Mouse (Mus musculus): ENCODE measurements at regions not wholly inside any gene's neighbourhood (a gene's known extent, or its start where the extent isn't known, plus 50 kb on each side); places are given as distances from the start of the nearest gene placed in this dataset.

DNA sequence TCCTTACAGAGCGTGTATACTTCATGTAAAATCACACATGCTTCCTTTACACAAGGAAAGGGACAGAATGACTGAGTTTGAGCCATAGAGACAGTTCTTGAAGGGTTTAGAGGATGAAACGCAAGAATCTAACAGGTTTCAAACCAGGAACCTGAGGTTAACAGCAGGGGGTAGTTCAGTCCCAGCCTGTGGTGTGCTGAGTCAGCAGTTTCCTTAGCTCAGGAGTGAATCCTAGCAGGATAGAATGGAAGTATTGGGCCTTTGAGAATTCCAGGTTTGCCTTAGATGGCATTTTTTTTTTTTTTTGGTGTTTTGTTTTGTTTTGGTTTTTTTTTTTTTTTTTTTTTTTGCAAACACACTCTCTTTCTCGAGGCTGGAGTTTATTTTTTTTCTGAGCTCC, 295.5 kb downstream of the Pmp22 start:
- Histone ChIP-seq H3K9ac (ENCODE audit: low read length) (no peak overlapping the region), H3K27me3 (ENCODE audit: control insufficient read depth, insufficient read depth, low read depth, low read length) (peaks cover 2% of the 10 kb centered on the region; the same call in 1 of the 2 replicates), H3K36me3 (ENCODE audit: control insufficient read depth, insufficient read depth, low read length) (no peaks in the 10 kb centered on the region), H3K9me3 (ENCODE audit: control insufficient read depth, low read length) (no peaks in the 10 kb centered on the region), H3K27ac (ENCODE audit: low read length) (no peak overlapping the region), H3K4me2 (ENCODE audit: low read depth, low read length) (no peak overlapping the region), H3K4me3 (ENCODE audit: low read length) (no peak overlapping the region), H3K4me1 (replicated peaks; ENCODE audit: control insufficient read depth, insufficient read depth, low read length) (no peaks in the 10 kb centered on the region)
- WGBS = 61% methylated on average over 3 of the region's 3 CpGs
- no peak for ATAC-seq (ENCODE audit: low read depth)

DNA sequence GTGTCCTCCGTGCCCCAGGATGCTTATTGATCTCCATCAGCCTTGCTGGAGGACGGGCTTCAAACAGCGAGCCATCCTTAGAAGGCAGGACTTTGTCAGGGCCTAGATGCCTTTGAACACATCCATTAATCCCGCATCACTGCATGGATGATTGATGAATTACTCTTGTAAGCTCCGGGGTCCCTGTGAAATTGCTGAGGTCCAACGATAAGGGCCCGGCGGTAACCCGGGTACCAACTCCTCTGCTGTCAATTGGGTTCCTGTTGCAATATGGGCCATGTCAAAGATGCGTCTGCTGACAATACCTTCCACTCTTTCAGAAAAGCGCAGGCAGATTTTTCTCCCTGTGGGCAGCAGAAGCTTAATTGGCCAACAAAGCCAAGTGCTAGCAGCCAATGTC, 297.0 kb downstream of the Pmp22 start:
- Histone ChIP-seq H3K9me3 (ENCODE audit: control insufficient read depth, low read length) (no peaks in the 10 kb centered on the region), H3K4me3 (ENCODE audit: low read length) (no peak overlapping the region), H3K9ac (ENCODE audit: low read length) (no peak overlapping the region), H3K27ac (ENCODE audit: low read length) (no peak overlapping the region), H3K36me3 (ENCODE audit: control insufficient read depth, insufficient read depth, low read length) (no peaks in the 10 kb centered on the region), H3K4me2 (ENCODE audit: low read depth, low read length) (no peak overlapping the region), H3K27me3 (ENCODE audit: control insufficient read depth, insufficient read depth, low read depth, low read length) (peaks cover 2% of the 10 kb centered on the region; the same call in 1 of the 2 replicates), H3K4me1 (replicated peaks; ENCODE audit: control insufficient read depth, insufficient read depth, low read length) (no peaks in the 10 kb centered on the region)
- WGBS = 48% methylated on average over 11 of the region's 11 CpGs
- ATAC-seq (ENCODE audit: low read depth) = no peak

DNA sequence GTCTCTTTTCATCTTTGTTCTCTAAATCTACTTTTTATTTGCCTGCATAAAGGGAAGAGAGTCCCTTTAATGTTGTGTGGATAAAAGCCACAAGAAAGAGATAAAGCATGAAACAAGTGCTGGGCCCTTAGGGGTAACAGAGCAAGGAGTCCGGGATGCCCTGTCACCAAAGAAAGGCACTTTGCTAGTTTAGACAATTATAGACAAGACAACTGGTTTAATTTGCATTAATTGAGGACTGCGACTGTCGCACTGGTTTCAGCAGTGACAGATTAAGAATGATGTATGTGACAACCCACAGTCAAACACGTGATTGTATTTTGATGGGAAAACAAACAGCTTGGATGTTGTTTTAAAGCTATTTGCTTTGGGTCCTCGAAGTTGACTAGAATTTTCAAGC, 325.0 kb downstream of the Pmp22 start:
- no peak for ATAC-seq (ENCODE audit: low read depth)
- Histone ChIP-seq H3K36me3 (ENCODE audit: control insufficient read depth, insufficient read depth, low read length) (no peaks in the 10 kb centered on the region), H3K4me3 (ENCODE audit: low read length) (no peak overlapping the region), H3K4me2 (ENCODE audit: low read depth, low read length) (no peak overlapping the region), H3K27me3 (ENCODE audit: control insufficient read depth, insufficient read depth, low read depth, low read length) (no peaks in the 10 kb centered on the region), H3K9me3 (ENCODE audit: control insufficient read depth, low read length) (peaks cover 6% of the 10 kb centered on the region), H3K9ac (ENCODE audit: low read length) (no peak overlapping the region), H3K27ac (ENCODE audit: low read length) (no peak overlapping the region), H3K4me1 (replicated peaks; ENCODE audit: control insufficient read depth, insufficient read depth, low read length) (no peaks in the 10 kb centered on the region)
- WGBS = 43% methylated on average over 5 of the region's 5 CpGs

DNA sequence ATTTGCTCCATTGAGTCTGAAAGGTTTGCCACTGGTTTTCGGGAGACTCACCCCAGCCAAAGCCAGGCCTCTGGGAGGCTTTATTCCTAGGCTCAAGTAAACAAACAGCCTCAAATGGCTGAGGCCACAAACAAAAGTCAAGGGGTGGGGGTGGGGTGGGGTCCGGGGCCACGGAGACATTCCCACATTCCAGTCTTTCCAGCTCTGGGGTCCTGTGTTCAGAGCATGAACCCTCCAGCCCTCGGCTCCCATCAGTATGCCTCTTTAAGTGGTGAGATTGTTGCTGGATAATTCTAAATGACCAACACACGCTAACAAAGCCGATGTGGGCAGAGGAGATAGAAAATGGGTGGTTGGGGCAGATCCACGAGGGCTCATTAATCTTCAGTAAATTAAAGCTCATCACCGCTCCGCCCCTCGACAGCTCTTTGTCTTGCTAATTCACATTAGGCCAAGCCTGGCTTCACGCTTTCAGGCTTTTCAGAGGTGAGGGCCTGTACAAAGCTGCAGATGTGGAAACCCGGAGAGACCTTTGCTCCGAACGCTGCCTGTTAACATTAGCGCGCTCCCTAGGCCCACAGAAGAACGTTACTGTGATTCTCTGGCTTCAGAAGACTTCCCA, 326.2 kb downstream of the Pmp22 start:
- H3K9me3 ChIP-seq (ENCODE audit: control insufficient read depth, low read length) = peaks cover 6% of the 10 kb centered on the region
- no peak overlapping the region for H3K4me3 ChIP-seq (ENCODE audit: low read length)
- no peak for ATAC-seq (ENCODE audit: low read depth)
- H3K27me3 ChIP-seq (ENCODE audit: control insufficient read depth, insufficient read depth, low read depth, low read length) = no peaks in the 10 kb centered on the region; the same call in 1 of the 2 replicates
- no peaks in the 10 kb centered on the region for H3K4me1 ChIP-seq (replicated peaks; ENCODE audit: control insufficient read depth, insufficient read depth, low read length)
- no peak overlapping the region for H3K9ac ChIP-seq (ENCODE audit: low read length)
- no peak overlapping the region for H3K27ac ChIP-seq (ENCODE audit: low read length)
- H3K36me3 ChIP-seq (ENCODE audit: control insufficient read depth, insufficient read depth, low read length) = no peaks in the 10 kb centered on the region
- WGBS = 42% methylated on average over 17 of the region's 17 CpGs
- H3K4me2 ChIP-seq (ENCODE audit: low read depth, low read length) = no peak overlapping the region

DNA sequence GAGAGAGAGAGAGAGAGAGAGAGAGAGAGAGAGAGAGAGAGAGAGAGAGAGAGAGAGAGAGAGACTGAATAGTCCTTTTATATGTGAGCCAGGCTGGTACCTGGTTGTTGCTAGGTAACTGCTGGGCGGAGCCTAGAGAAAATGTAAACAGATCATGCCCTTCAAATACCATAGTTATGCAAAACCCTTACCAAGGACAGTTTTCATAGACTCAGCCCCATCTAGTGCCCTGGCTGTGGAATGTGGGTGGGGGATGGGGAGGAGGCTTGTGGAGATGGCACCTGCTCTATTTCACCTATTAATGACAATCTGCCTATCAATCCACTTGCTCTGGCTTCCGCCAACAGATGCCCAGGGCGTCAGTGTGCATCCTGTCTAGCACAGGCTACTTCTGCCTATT, 327.6 kb downstream of the Pmp22 start:
- peak; percentile 59; the same call in 1 of the 2 replicates for ATAC-seq (ENCODE audit: low read depth)
- H3K4me3 ChIP-seq (ENCODE audit: low read length) = no peak overlapping the region
- H3K4me2 ChIP-seq (ENCODE audit: low read depth, low read length) = no peak overlapping the region
- no peak overlapping the region for H3K9ac ChIP-seq (ENCODE audit: low read length)
- no peaks in the 10 kb centered on the region for H3K4me1 ChIP-seq (replicated peaks; ENCODE audit: control insufficient read depth, insufficient read depth, low read length)
- H3K27ac ChIP-seq (ENCODE audit: low read length) = no peak overlapping the region
- H3K27me3 ChIP-seq (ENCODE audit: control insufficient read depth, insufficient read depth, low read depth, low read length) = no peaks in the 10 kb centered on the region; the same call in 1 of the 2 replicates
- no peaks in the 10 kb centered on the region for H3K36me3 ChIP-seq (ENCODE audit: control insufficient read depth, insufficient read depth, low read length)
- H3K9me3 ChIP-seq (ENCODE audit: control insufficient read depth, low read length) = peaks cover 6% of the 10 kb centered on the region
- 38% methylated on average over 3 of the region's 3 CpGs for WGBS

DNA sequence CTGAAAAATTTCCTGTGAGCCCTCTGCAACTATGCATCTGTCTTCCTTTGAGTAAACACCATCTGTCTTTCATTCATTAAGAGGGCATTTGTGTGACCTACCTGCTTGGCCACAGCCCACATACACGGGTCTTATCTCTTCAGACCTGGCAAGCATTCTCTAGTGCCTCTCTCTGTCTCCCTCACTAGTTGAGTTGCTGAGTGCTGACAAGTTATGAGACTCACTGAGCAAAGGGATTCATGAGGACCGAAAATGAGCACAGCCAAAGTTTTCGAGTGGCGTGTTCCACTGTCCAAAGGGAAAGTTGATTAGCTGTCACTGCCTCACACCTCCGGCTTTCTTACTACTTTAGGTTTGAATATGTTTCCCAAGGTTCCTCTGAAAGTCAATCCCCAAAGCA, 328.5 kb downstream of the Pmp22 start:
- peaks cover 1% of the 10 kb centered on the region for H3K9me3 ChIP-seq (ENCODE audit: control insufficient read depth, low read length)
- H3K4me1 ChIP-seq (replicated peaks; ENCODE audit: control insufficient read depth, insufficient read depth, low read length) = no peaks in the 10 kb centered on the region
- no peak overlapping the region for H3K9ac ChIP-seq (ENCODE audit: low read length)
- H3K36me3 ChIP-seq (ENCODE audit: control insufficient read depth, insufficient read depth, low read length) = no peaks in the 10 kb centered on the region
- H3K27ac ChIP-seq (ENCODE audit: low read length) = no peak overlapping the region
- H3K27me3 ChIP-seq (ENCODE audit: control insufficient read depth, insufficient read depth, low read depth, low read length) = no peaks in the 10 kb centered on the region; the same call in 1 of the 2 replicates
- H3K4me3 ChIP-seq (ENCODE audit: low read length) = no peak overlapping the region
- WGBS = 23% methylated on average over 5 of the region's 5 CpGs
- no peak for ATAC-seq (ENCODE audit: low read depth)
- no peak overlapping the region for H3K4me2 ChIP-seq (ENCODE audit: low read depth, low read length)

DNA sequence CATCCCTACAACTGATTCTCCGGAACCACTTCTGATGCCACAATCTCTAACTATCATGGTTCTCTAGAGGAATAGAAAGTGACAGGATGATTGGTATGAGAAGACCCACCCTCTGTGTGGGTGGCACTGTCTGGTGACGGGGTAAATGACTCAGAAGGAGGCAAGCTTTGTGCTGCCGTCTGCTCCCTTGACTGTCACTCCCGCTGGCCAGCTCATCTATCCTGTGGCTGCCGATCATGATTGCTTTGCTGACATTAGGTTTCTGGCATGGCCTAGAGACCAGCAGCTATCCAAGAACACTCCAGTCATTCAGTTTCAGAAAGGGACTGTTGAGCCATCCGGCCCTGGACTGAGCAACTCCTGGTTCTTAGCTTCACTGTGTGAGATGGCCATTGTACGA, 331.4 kb downstream of the Pmp22 start:
- Histone ChIP-seq H3K4me2 (ENCODE audit: low read depth, low read length) (no peak overlapping the region), H3K27ac (ENCODE audit: low read length) (no peak overlapping the region), H3K27me3 (ENCODE audit: control insufficient read depth, insufficient read depth, low read depth, low read length) (no peaks in the 10 kb centered on the region; the same call in 1 of the 2 replicates), H3K4me3 (ENCODE audit: low read length) (no peak overlapping the region), H3K9ac (ENCODE audit: low read length) (no peak overlapping the region), H3K9me3 (ENCODE audit: control insufficient read depth, low read length) (no peaks in the 10 kb centered on the region), H3K4me1 (replicated peaks; ENCODE audit: control insufficient read depth, insufficient read depth, low read length) (no peaks in the 10 kb centered on the region), H3K36me3 (ENCODE audit: control insufficient read depth, insufficient read depth, low read length) (no peaks in the 10 kb centered on the region)
- no peak for ATAC-seq (ENCODE audit: low read depth)
- WGBS = 72% methylated on average over 7 of the region's 7 CpGs

DNA sequence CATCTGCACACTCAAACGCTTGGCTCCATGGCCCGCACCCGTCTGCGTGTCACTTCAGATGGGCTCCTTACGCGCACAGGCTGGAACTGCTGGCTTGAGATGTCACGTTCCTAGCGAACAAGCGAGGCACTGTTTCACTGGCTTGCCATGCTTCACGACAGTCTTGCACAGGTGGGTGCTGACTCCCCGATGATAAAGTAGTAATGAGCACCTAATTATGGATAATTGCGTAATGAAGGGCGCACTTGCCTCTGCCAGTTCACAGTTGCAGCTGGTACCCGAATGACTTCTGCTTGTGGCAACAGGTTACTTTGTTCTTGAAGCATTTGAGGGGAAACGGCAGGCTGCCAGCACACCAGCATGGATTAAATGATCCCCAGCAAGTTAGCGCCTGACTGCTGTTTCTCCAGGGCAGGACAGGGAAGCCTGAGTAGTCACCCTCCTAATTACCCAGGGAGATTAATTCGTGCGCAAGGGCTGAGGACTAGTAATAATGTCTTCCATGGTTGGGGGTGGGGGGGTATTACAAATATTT, 335.1 kb downstream of the Pmp22 start:
- H3K4me2 ChIP-seq (ENCODE audit: low read depth, low read length) = no peak overlapping the region
- no peak overlapping the region for H3K9ac ChIP-seq (ENCODE audit: low read length)
- no peak overlapping the region for H3K27ac ChIP-seq (ENCODE audit: low read length)
- no peaks in the 10 kb centered on the region for H3K4me1 ChIP-seq (replicated peaks; ENCODE audit: control insufficient read depth, insufficient read depth, low read length)
- H3K36me3 ChIP-seq (ENCODE audit: control insufficient read depth, insufficient read depth, low read length) = no peaks in the 10 kb centered on the region
- WGBS = 51% methylated on average over 18 of the region's 18 CpGs
- no peaks in the 10 kb centered on the region for H3K9me3 ChIP-seq (ENCODE audit: control insufficient read depth, low read length)
- H3K27me3 ChIP-seq (ENCODE audit: control insufficient read depth, insufficient read depth, low read depth, low read length) = no peaks in the 10 kb centered on the region; the same call in 1 of the 2 replicates
- ATAC-seq (ENCODE audit: low read depth) = no peak
- H3K4me3 ChIP-seq (ENCODE audit: low read length) = no peak overlapping the region

DNA sequence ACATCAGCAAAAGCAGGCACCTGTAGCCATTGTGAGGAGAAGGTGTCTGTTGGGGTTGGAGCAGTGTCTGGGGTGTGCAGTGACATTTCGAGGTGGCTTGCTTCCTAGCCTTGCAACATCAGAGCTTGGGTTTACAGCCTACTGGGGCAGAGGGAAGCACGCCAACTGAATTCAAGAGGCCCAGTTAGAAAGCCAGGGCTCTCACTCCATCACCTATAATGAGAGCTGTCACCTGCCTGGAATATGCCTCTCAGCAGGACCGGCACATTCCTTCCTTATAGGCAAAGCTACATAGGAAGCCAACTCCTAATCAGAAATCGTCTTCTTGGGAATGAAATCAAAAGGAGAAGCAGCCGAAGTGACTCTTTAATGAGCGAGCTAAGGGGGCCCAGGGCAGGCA, 337.2 kb downstream of the Pmp22 start:
- Histone ChIP-seq H3K4me1 (replicated peaks; ENCODE audit: control insufficient read depth, insufficient read depth, low read length) (no peaks in the 10 kb centered on the region), H3K27ac (ENCODE audit: low read length) (no peak overlapping the region), H3K4me2 (ENCODE audit: low read depth, low read length) (no peak overlapping the region), H3K36me3 (ENCODE audit: control insufficient read depth, insufficient read depth, low read length) (no peaks in the 10 kb centered on the region), H3K9me3 (ENCODE audit: control insufficient read depth, low read length) (no peaks in the 10 kb centered on the region), H3K9ac (ENCODE audit: low read length) (no peak overlapping the region), H3K4me3 (ENCODE audit: low read length) (no peak overlapping the region), H3K27me3 (ENCODE audit: control insufficient read depth, insufficient read depth, low read depth, low read length) (no peaks in the 10 kb centered on the region)
- no peak for ATAC-seq (ENCODE audit: low read depth)
- WGBS = 68% methylated on average over 6 of the region's 6 CpGs

All from lung, embryonic 16.5 days (tissue).